Mouse (Mus musculus) right cerebral cortex, postnatal 25 days (tissue): ENCODE measurements at regions not wholly inside any gene's neighbourhood (a gene's known extent, or its start where the extent isn't known, plus 50 kb on each side); places are given as distances from the start of the nearest gene placed in this dataset.

Experiments used
- DNase-seq: peaks from one replicate; pipeline ENCODE4 v3.0.0; 2022

DNA sequence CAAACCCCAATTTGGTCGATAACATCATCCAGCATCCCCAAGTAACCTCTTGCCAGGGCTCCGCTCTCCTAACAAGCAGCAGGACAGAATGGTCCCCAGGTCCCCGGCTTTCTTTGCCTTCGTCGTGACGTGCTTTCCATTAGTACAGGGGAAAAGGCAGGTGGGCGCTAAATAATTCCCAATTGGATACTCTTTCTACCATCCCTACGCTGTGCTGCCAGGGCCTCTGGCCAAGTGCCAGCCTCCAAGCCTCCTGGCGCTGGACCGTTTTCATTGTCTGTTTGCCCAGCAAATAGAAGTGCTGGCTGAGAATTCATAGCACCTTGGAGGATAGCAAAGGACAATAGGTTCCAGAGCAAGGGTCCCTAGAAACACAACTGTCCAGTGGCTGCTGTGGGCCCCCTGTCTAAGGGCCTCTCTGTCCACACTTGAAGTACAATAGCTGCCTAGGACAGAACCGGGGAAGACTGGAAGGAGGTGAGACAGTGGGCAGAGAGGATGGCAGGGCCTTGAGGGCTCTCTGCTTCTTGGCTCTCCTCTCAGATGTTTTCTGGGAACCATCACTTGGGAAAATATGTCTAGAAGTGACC, 298.9 kb downstream of the Bcor start:
- DNase-seq = no peak

DNA sequence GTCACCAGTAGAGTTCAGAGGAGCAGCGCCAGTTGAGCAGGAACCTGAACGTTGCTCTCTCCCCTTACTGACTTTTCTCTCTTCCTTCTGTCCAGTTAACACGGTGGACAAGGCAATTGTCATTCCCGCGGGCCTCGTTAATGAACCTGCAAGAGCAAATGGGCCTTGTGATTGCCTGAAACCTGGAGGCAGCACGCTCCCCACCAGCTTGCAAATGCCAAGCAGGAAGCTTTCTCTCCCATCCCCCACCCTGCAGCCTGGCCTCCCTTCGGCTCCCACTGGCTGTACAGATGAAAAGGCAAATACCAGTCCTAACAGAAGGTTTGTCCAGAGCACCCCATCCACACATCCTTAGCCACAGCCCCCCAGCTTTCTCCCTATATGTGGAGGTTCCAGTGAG, 298.3 kb downstream of the Bcor start:
- no peak for DNase-seq

DNA sequence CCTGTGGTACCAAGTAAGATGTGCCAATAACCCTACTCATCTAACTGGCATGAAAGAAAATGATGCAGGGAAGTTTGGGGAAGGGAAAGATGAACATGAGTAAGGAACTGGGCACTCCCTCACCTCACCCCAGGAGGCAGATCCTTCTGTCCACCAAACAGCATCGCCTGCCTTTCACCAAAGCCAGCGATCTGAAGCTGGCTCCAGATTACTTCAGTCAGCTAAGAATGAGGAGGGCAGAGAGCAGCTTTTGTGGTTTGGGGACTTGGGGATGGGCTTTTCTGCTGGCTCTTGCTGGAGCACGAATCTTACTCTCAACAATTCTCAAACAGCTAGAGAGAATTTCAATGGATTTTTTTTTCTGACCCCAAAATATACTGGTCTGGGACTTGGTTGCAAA, 297.0 kb downstream of the Bcor start:
- DNase-seq = no peak

DNA sequence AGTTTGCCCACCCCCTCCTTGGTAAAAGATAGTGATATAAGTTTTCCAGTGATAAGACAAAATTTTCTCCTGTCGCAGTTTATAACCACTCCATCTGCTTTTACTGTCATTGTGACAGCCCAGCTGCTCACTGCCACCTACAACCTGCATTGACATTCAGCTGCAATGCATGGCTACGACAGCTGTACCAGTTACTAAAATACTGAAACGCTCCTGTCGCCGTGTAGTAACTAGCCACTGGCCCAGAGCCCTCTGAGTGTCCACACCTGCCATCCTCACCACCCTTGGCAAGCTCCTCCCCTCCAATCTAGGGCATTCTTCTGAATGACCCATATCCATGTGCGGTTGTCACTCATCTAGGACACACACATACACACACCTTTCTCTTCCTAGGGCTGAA, 286.2 kb downstream of the Bcor start:
- no peak for DNase-seq

DNA sequence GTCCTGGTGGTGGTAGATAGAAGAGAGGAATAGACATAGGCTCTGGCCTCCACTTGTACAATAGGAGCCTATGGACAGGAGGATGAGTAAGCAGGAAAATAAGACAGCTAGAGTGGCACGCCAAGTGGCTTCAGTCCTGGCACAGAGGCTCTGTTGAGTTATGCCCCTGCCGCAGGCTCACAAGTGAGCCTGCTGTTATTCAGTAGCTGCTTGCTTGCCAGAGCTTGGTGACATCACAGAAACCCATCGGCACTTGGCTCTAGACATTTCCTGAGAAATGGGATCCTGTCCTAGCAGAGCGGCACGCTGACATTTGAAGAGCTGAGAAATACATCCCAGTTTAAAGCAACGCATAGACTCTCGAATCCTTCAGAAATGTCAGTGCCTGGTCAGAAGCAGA, 283.5 kb downstream of the Bcor start:
- no peak for DNase-seq

DNA sequence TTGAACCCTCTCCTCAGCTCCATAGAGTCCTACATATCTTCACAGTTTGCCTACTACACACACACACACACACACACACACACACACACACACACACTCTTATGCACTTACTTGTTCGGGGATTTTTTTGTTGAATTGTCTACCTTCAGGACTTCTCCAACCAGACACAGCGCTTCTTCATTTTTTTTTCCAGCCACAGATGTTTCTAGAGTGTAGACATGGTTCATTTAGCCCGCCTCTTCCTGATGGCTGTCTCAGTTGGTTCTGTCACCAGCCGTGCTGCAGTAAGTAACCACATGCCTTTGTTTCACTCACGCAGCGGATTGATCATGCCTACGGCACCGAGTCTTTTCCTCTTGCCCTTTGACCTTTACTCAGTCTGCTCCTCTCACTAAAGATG, 282.1 kb downstream of the Bcor start:
- DNase-seq = no peak

DNA sequence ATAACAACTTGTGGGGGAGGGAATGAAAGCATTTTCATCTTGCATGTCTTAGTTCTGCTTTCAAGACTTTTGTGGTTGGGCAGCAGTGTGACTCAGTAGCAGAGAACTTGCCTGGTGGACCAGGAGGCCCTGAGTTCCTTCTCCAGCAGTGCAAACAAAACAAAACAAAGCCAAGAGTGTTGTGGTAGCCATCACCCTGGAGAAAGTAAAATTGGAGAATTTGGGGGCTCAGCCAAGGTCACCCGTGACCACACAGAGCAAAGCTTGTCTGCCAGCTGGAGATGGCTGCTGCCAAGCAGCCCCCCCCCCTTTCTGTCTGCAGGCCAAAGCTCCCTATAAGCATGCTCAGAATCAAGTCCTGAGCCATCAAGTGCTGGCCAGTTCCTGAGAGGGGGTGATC, 279.2 kb downstream of the Bcor start:
- no peak for DNase-seq

DNA sequence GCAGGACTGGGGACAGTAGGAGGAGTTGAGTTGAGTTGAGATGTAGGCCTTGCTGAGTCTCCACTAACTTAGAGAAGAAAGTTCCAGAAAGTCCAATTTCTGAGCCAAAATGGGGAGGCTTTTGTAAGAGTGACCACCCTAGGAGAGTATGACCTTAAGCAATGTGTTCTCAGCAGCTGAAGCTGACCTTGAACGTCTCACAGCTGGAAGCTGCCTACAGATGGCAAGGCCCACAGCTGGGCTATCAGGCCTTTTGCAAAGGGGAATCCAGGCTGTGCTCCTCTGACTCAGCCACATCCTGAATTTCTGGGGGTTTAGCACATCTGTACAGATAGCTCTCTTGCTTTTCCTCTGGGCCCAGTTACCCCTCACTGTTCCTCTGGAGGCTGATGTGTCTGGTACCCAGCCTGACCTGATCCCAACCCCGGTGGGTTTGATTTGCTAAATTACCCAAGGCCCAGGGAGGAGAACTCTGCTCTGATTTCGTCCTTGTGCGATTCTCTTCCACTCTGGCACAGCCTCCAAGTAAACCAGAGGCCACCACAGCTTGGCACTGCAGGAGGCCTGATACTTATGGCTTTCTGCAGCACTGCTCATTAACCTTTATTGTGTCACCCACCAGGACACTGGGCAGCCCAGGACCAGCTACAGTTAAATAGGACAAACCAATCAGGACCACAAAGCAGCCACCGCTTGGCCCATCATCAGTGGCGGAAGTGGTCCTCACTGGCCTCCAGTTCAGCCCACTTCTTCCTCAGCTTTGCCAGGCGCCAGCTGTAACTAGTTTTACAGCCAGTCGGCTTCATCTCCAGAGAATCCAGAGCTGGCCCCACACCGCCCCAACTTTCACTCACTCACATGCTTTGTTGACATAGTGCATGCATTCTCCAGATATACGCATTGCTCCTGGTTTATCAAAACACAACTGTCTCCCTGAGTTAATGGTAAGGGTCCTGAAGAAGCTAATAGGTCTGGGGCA, 276.1 kb downstream of the Bcor start:
- DNase-seq = no peak

DNA sequence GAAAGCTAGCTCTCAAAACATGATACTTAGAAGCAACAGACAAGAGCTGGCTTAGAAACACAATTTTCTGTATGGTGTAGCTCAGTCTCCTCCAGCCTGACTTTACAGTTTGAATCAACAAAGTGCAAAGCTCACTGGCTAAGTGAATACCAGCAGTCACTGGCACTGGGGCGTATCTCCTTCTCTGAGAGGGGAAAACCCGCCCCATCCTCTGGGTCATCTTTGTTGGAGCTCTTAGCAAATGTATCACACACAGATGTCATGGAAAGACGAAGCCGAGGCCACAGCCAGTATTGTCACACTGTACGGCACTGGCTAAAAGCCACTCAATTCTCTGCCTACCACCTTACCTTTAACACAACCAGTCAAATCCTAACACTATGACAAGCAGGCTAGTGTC, 267.8 kb downstream of the Bcor start:
- DNase-seq = no peak

DNA sequence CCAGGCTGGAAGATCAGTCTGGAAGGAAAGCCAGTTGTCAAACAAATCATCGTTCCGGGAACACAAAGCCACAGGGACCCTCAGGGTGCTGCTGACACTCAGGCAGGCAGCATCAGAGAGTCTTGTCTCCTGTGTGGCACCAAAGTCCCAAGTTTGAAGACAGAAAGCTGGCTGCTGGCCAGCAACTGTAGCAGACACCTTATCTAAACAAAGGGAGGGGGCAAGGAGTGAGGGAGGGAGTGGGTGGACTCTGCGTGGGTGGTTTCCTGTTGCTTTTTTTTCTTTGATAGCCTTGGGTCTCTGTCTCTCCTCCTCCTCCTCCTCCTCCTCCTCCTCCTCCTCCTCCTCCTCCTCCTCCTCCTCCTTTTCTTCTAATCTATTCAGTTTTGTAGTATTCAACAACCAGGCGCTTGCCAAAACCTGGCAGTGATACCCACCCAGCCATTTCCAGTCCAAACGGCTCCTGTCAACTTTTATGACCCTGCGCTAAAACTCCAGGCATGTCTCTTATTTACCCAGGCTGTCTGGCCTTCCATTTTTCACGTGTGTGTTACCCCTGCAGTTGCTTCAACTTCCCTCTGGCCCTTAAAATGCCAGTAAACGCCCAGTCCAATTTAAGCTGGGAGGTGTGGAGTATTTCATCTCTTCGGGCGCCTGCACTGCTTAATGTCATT, 266.4 kb downstream of the Bcor start:
- no peak for DNase-seq

DNA sequence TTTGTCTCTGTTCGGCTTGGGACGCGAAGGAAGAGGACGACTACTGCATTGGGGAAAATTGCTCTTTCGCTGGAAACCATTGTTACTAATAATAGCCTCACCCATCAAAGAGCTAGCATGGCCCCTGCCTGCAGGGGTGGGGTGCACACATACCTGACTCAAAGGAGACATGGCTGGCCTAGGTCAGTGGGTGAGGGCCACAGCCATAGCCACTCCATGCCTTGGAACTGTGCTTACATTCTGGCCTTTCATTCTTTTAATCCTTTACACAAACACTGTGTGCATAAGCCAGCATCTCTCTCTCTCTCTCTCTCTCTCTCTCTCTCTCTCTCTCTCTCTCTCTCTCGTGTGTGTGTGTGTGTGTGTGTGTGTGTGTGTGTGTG, 265.9 kb downstream of the Bcor start:
- no peak for DNase-seq

DNA sequence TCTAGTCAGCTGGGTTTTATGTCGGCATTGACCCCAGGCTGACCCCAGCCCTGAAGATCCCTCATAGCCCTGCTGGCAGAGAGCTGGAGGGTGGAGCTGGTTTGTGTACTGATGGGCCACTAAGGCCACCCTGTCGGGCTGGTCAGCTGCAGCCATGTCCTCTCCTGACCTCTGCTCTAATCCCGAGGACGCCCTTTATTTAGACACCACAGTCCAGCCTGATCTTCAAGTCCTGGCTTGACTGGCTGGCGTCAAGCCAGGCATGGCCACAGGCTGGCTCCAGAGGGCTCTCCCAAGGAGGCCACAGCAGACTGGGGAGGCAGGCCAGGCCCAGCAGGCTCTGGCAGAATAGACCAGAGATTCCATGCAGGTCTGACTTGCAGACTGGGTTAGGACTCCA, 264.8 kb downstream of the Bcor start:
- no peak for DNase-seq

DNA sequence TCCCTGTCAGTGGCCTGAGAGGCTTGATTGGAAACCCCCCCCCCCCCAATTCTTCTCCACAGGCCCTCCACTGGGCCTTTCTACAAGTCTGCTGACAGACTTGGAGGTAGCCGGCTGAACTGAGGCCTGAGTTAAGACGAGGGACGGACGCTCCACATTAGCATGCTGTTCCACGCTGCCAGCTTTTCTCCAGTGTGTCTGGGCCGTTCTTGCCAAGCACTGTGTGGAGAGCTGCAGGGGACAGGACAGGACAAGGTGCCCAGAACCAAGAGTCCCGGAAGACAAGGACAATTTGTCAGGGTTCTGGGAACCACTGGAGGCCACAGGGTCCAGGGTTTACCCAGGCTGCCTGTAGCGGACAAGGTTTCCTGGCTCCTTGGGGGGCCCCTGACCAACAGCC, 261.9 kb downstream of the Bcor start:
- DNase-seq = no peak

DNA sequence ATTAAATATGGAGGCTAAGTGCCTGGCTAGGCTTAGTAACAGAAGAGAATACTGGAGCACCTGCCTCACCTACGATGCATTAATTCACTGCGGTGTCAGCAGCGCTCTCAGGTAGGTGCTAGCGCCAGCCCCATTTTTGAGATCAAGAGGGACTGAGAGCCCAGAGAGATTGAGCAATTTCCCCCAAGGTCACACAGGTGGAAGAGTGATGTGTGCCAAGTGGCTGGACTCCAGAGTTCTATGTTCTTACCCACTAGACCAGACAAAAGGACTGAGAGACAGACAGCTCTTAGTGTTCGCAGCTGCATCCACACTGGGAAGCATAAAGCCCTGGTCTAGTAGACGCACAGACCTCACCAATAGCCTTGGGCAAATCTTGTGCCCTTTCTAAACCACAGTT, 261.1 kb downstream of the Bcor start:
- DNase-seq = no peak

DNA sequence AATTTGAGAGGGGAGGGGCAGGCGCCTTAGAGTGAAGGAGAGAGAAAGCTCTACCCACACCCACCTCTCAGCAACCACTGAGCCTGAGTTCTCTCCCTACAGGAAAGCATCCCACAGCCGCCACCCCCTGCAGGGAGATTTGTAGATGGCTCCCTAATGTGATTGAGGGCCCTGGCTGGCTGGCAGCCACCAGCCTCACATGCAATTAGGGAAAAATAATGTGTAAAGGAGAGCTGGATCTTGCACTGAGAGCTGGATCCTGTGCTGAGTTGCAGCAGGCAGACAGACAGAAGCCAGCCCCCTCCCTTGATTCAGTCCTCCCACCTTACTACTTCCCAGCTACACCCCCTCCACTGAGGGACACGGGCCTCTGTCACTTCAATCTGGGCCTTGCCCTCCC, 260.2 kb downstream of the Bcor start:
- no peak for DNase-seq

DNA sequence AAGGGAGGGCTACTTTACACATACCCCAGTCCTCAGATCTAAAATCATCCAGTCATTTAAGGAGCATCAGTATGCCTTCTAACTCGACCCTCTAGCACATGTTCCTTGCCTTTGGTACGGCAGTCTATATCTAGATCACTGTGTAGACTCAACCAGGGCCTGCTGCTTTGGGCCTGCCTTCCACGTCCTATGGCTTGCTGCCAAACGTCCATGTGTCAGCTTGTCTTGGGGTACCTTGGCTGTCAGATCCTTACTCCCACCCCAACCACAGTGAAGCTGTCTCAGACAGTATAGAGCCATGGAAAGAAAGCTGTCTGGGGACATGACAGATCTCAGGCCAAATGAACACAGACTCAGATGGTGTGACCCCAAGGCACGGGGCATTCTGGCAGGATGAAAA, 258.4 kb downstream of the Bcor start:
- DNase-seq = no peak

DNA sequence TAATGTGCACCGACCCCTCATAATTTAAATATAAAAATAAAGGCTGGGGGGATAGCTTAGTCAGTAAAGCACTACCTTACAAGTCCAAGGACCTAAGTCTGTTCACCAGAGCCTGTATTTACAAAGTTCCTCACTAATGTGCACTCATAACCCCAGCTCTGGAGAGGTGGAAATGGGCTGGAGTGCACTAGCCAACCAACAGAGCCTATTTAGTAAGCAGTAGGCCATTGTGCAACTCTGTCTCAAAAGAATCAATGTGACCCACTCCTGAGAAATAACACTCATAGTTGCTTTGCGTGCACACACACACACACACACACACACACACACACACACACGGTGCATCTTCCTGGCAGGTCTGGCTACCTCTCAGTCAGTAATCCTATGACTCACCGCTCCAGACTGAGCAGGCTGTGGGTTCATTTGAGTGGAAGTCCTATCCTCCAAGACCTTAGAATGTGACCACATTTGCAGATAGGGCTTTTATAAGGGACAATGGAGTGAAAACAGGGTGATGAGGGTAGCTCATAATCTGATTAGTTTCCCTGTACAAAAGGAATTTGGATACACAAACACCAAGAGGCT, 256.9 kb downstream of the Bcor start:
- DNase-seq = no peak

DNA sequence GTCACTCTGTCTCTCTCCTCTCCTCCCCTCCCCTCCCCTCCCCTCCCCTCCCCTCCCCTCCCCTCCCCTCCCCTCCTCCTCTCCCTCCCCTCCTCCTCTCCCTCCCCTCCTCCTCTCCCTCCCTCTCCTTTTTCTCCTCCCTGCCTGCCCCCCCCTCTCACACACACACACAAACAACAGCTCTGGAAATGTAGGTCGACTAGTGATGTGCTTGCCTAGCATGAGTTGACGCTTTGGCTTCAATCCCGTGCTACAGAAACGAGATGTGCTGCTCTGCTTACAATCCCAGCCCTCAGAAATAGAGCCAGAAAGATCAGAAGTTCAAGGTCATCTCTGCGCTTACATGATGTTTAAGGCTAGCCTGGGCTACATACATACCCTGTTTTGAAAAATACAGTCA, 254.9 kb downstream of the Bcor start:
- DNase-seq = no peak

DNA sequence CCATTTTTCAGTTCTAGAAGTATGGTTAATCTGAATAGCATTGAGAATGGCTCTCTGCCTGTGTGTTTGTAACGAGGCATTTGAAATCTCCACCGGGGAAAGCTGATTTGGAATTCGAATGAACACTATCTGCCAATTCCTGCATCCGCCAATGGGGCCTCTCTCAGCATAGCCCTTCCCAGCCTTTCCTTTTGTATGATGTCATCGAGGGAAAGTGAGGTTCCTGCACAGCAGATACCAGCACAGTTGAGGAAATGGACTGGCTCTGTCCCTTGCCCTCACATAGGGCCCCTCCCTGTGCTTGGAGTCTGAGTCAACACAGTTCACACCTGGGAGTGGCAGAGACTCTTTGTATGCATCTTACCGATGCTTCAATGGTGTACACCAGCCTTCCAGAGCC, 253.0 kb downstream of the Bcor start:
- no peak for DNase-seq

DNA sequence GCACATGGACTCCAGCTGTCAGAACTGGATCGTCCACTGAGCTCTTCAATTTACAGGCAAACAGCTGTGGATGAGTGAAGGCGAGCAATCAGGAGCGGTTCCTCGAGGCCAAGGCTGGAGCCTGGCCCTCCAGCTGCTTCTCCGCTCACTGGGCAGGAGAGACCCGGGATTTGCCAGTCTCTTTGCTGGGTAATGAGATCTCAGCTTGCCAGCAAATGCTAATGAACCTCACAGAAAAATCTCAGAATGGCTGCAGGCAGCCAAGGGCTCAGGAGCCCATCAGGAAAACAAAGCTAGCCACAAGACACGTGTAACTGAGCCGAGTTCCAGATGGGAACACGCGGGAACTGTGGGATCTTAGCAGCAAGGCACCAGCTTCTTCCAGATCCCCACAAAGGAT, 244.2 kb downstream of the Bcor start:
- DNase-seq = no peak

DNA sequence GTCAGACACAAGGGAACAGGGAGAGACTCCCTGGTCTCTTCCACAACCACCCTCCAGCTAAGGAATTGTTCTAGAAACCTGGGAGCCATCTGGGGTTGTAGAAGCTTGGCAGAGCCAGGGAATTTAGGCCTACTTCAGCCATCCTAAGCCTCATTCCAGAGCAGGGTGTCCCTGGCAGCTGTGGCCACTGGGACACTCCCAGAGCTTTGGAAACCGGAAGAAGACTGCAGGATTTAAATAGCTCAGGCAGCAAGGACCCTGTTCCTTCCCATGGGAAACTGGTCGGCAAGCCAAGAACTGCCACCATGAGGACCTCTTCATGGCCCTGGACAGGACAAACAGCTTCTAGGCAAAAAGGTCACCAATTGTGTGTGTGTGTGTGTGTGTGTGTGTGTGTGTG, 239.9 kb downstream of the Bcor start:
- no peak for DNase-seq

DNA sequence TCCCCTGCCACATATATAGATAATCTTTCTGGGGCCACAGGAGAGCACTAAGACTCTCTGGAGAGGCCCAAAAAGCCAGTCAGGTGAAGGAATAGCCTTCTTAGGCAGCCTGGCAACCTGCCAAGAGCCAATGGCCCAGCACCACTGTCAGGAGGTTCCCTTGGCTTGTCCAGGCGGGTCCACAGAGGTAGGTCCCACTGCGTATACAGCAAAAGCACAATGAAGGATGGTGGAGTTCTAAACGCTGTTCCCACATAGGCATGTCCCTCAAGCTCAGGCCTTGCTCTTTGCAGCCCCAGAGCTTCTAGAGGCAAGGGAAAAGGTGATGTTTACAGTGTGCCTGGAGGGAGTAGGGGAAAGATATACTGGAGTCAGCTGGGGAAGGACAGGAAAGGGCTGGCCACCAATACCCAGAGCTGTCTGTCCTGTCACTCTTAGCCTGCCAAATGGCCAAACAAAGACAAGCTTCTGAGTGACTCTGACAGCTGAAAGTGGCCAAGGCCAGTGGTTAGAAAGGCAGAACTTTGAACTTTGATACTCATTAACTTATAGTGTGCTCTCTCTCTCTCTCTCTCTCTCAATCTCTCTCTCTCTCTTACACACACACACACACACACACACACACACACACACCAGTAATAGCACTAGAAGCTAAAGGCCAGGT, 235.4 kb downstream of the Bcor start:
- DNase-seq = no peak

DNA sequence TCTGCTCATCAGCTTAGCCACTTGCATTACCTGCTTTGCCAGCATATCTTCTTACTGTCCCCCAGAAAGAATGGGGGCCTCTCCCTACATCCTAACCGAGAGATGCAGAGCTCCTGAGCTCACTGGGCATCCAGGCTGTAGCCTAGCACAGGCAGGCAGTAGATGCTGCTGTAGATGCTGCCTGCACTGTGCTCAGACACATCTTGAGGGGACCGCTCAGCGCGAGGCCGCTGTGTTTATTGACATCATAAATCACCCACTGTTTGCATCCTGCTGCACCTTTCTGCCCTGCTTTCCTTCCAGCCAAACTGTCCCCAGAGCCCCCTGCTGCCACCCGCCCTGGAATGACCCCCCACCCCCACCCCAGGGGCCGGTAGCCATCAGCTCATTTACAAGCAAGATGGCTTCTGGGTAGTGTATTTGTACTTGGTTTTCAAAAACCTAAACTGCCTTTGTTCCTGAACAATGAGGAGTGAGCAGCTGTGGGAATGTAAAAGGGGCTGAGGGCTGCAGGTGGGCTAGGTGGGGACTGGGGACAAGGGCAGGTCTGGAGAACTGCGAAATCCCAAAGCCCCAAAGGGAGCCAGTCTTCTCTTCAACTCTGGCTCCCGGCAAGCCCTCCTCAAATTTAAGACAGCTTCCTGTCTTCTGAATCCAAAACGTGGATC, 233.2 kb downstream of the Bcor start:
- no peak for DNase-seq
